Mouse (Mus musculus) spleen, postnatal 14 days (tissue): ENCODE results near the gene Terf2ip.

Experiments used
- DNase-seq, 2 experiments: peaks; one replicate each; pipeline ENCODE4 v3.0.0; 2021 to 2022; ENCODE audit warnings: low spot score in 2 of 2

The Terf2ip gene

GRCm38 (mm10) chr8:112010997-112011815 lies at the start of gene Terf2ip, which contains the start of gene Kars:
Terf2ip (plus strand) TSS chr8:112011398.
Kars (minus strand) TSS chr8:112011323.
- DNase-seq: peak; percentile 87 to 91

- no peak for DNase-seq
Observed at GRCm38 (mm10) chr8:111962589-111962988, 48.6 kb upstream of the Terf2ip start.

GRCm38 (mm10) chr8:111963091-111963490 lies 48.1 kb upstream of the Terf2ip start:
- DNase-seq: no peak

GRCm38 (mm10) chr8:111963546-111963945 lies 47.7 kb upstream of the Terf2ip start:
- DNase-seq: no peak

- no peak for DNase-seq
Observed at GRCm38 (mm10) chr8:111964351-111964750, 46.8 kb upstream of the Terf2ip start.

GRCm38 (mm10) chr8:111964849-111965561 lies 46.2 kb upstream of the Terf2ip start:
- no peak for DNase-seq

- no peak for DNase-seq
Observed at GRCm38 (mm10) chr8:111967246-111967870, 43.8 kb upstream of the Terf2ip start.

- no peak for DNase-seq
Observed at GRCm38 (mm10) chr8:111968541-111968940, 42.7 kb upstream of the Terf2ip start.

GRCm38 (mm10) chr8:111968991-111969390 lies 42.2 kb upstream of the Terf2ip start:
- no peak for DNase-seq

- no peak for DNase-seq
Observed at GRCm38 (mm10) chr8:111974138-111974537, 37.1 kb upstream of the Terf2ip start.

- DNase-seq: no peak
Observed at GRCm38 (mm10) chr8:111975706-111976105, 35.5 kb upstream of the Terf2ip start.

- no peak for DNase-seq
Observed at GRCm38 (mm10) chr8:111976326-111976725, 34.9 kb upstream of the Terf2ip start.

- no peak for DNase-seq
Observed at GRCm38 (mm10) chr8:111978147-111978546, 33.1 kb upstream of the Terf2ip start.

- DNase-seq: peak in 1 of 2 experiments; percentile 8
Observed at GRCm38 (mm10) chr8:111982116-111982515, 29.1 kb upstream of the Terf2ip start.

GRCm38 (mm10) chr8:111984511-111984910 lies 26.7 kb upstream of the Terf2ip start:
- no peak for DNase-seq

- DNase-seq: peak; percentile 55 to 77
Observed at GRCm38 (mm10) chr8:111989911-111990310, 21.3 kb upstream of the Terf2ip start.

GRCm38 (mm10) chr8:111991278-111991677 lies 19.9 kb upstream of the Terf2ip start:
- DNase-seq: no peak

GRCm38 (mm10) chr8:111992013-111992702 lies 19.0 kb upstream of the Terf2ip start, which contains the start of gene Adat1:
Adat1 (minus strand) TSS chr8:111992302.
- peak; percentile 59 to 82 for DNase-seq

GRCm38 (mm10) chr8:111992703-111993039 lies 18.5 kb upstream of the Terf2ip start:
- DNase-seq: no peak

GRCm38 (mm10) chr8:112004754-112005153 lies 6.4 kb upstream of the Terf2ip start:
- no peak for DNase-seq

GRCm38 (mm10) chr8:112005601-112006000 lies 5.6 kb upstream of the Terf2ip start:
- DNase-seq: no peak

GRCm38 (mm10) chr8:112007669-112008068 lies 3.5 kb upstream of the Terf2ip start:
- DNase-seq: no peak
